Mouse (Mus musculus): ENCODE measurements around the gene Olfr247.
"Not testable (repeated sequence)": the region's sequence is repeated elsewhere in the genome, so short reads cannot be mapped to it uniquely, and the experiment has no call there.

Gene Olfr247

DNA sequence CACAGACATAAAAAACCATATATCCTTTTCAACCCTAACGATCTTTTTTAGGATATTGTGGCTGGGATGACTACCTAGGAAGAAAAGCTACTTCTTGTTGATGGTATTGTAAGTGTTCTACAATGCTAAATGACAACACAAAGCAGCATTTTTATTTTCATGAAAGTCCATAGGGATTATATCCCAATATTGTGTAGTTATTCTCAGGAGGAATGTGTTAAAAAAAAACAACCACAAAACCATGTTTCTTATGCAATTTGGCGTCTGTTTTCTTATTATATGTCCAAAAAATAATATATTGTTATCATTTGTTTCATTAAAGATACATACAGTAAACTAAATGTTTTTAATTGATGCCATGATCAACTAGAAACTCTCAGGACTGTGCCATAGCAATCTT lies at the start of gene Olfr247:
Gene Olfr247 (minus strand): TSS at position 101 of the 400 bp plus-strand sequence.
- not testable (repeated sequence) for DNase-seq (ENCODE audit: low spot score in 2 of 2)

DNA sequence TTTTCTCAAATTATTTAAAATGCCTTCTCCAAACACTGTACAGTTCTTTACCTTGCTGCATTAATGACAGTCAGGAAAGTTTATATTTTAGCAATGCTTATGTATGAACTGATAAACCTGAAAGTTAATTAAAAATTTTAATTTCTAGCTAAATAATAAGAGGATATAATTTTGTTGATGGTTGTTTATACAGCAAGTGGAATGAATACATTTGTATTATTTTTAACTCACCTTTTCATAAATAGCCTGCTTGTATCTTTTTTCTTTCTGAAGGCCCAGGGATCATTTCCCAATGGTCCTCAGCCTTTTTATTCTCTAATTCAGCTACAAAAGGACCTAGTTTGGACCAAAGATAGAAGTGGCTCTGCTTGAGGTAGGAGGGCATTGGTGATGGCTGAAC lies 36.4 kb upstream of the Olfr247 start, which contains the start of gene Olfr820:
Gene Olfr820 (plus strand): TSS at position 301 of the 400 bp plus-strand sequence.
- DNase-seq (ENCODE audit: low spot score in 2 of 2): no peak

DNA sequence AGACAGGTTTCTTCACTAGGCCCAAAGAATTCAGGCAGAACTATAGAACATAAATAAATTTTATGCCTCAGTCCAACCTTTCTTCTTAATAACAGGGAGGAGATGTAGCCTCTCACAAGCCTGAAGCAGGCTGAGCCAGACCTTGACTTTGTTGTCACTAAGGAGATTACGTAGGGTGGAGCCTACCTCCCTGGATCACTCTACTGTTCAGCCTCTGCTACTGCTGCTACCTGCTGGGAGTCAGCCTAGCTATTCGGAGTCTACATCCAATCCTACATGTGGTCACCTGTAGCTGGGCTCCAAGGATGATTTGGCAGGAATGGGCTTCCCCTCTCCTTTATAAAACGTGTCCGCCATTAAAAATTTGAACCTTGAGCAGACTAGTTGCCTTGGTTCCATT lies 29.4 kb upstream of the Olfr247 start:
- not testable (repeated sequence) for DNase-seq (ENCODE audit: low spot score in 2 of 2)

DNA sequence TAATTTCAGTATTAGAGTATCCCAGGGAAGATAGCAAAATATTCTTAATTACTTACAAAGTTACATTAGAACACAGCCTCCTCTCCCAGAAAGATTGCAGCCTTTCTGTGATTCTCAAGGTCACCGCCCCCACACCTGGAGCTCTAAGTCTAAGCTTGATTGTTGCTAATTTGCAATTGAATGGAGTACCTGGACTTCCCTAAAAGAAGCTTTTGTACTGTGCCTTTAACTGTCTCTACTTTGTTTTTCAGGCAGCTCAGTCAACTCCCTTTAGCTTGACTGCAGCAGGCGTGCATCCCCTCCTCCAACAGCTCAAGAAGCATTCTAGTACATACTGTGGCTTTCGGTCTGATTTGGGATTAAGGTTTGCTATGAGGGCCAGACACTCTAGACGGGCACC lies 28.2 kb upstream of the Olfr247 start:
- not testable (repeated sequence) for DNase-seq (ENCODE audit: low spot score in 2 of 2)

DNA sequence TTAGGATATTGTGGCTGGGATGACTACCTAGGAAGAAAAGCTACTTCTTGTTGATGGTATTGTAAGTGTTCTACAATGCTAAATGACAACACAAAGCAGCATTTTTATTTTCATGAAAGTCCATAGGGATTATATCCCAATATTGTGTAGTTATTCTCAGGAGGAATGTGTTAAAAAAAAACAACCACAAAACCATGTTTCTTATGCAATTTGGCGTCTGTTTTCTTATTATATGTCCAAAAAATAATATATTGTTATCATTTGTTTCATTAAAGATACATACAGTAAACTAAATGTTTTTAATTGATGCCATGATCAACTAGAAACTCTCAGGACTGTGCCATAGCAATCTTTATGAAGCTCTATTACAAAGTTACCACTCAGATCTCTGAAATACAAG lies 9.0 kb upstream of the Olfr247 start, which contains the start of gene Gm10310:
Gene Gm10310 (minus strand): TSS at position 101 of the 400 bp plus-strand sequence.
- DNase-seq (ENCODE audit: low spot score in 2 of 2): not testable (repeated sequence)

DNA sequence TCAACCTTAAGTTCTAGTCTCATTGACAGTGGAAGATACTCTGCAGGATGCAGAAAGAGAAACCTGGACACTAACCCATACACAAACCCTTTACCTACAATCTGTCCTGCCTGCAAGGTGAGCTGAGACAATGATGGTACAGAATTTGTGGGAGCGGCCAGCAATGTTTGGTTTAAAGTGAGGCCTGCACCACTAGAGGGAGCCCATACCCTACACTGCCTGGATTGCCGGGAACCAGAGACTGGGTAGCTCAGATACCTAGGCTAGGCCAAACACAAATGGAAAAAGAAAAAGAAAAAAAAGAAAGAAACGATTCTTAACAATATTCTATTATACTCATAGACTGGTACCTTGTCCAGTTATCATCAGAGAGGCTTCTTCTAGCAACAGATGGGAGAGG lies 5.9 kb upstream of the Olfr247 start:
- DNase-seq (ENCODE audit: low spot score in 2 of 2): not testable (repeated sequence)

DNA sequence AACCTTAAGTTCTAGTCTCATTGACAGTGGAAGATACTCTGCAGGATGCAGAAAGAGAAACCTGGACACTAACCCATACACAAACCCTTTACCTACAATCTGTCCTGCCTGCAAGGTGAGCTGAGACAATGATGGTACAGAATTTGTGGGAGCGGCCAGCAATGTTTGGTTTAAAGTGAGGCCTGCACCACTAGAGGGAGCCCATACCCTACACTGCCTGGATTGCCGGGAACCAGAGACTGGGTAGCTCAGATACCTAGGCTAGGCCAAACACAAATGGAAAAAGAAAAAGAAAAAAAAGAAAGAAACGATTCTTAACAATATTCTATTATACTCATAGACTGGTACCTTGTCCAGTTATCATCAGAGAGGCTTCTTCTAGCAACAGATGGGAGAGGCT lies 2.9 kb downstream of the Olfr247 start:
- DNase-seq (ENCODE audit: low spot score in 2 of 2): not testable (repeated sequence)

DNA sequence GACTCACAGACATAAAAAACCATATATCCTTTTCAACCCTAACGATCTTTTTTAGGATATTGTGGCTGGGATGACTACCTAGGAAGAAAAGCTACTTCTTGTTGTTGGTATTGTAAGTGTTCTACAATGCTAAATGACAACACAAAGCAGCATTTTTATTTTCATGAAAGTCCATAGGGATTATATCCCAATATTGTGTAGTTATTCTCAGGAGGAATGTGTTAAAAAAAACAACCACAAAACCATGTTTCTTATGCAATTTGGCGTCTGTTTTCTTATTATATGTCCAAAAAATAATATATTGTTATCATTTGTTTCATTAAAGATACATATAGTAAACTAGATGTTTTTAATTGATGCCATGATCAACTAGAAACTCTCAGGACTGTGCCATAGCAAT lies 8.8 kb downstream of the Olfr247 start, which contains the start of gene Olfr819:
Gene Olfr819 (minus strand): TSS at position 101 of the 400 bp plus-strand sequence.
- DNase-seq (ENCODE audit: low spot score in 2 of 2): not testable (repeated sequence)

DNA sequence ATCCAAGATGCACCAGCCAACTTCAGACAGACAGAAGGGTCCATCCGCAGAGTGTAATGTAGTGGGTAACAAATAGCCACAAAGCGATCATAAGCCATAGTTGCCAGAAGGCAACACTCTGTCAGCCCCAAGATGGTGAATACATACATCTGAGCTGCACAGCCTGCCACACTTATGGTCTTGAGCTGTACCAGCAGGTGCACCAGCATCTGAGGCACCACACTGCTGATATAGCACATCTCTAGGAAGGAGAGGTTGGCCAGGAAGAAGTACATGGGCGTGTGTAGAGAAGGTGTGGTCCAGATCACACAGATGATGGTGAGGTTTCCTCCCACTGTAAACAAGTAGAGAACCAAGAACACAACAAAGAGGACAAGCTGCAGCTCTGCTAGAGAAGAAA lies 9.7 kb downstream of the Olfr247 start:
- not testable (repeated sequence) for DNase-seq (ENCODE audit: low spot score in 2 of 2)

DNA sequence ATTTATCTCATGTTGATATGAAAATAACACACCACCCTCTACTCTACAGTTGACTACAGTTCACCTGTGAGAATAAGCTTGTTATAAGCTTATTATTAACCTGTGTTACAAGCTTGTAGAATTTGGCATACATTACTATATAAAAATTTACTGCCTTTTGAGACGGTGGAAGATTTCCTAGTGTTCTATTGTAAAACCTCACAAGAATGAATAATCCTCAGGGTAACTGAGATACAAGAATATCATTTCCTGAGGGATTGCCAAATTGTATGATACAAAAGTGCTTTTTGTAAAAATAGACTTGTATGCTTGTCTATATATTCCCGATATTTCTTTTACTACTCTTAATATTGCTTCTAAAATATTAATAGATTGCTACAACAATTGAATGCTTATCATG lies 26.9 kb downstream of the Olfr247 start, which contains the start of gene Olfr818:
Gene Olfr818 (minus strand): TSS at position 101 of the 400 bp plus-strand sequence.
- DNase-seq (ENCODE audit: low spot score in 2 of 2): no peak

Data from frontal cortex, postnatal 36 days (tissue).